Mouse (Mus musculus) C2C12 (cell line): ENCODE measurements at regions not wholly inside any gene's neighbourhood (a gene's known extent, or its start where the extent isn't known, plus 50 kb on each side); places are given as distances from the start of the nearest gene placed in this dataset.

Experiments used
- CTCF ChIP-seq: IDR thresholded peaks from one replicate; pipeline ENCODE4 v1.5.1; 2011; ENCODE audit not compliant: control insufficient read depth, insufficient read depth, insufficient read length
- USF1 ChIP-seq: IDR thresholded peaks from one replicate; pipeline ENCODE4 v1.6.1; 2011; ENCODE audit warnings: low read depth, mild to moderate bottlenecking, control low read depth, moderate library complexity

- TF ChIP-seq CTCF (no peak), USF1 (no peak)
Measured at GRCm38 (mm10) chr11:17629541-17630171, 324.0 kb downstream of the Etaa1 start.
